Mouse (Mus musculus) pancreas, adult 10 weeks (tissue): Measurements from ENCODE around the gene Fam216b. TPM values are rescaled to one million over a fixed set of nuclear protein-coding genes. Genes with fewer than 3 reads are reported as not detected.

ENCODE experiments used
- polyA plus RNA-seq: library from polyadenylated mRNA; stranded (reverse); fragments of 350-450 nt; fragmentation: Illumina TruSeq; extraction: RNeasy Lipid Tissue Mini Kit (QIAGEN cat#74804); gene quantifications from one replicate; pipeline ENCODE4 v1.2.3, GENCODE M21; 2015; ENCODE audit warnings: low read depth, low replicate concordance; ENCODE audit not compliant: insufficient read depth

Fam216b gene
- polyA plus RNA-seq: not detected

GRCm38 (mm10) chr14:78088907-78089306 is at the start of gene Fam216b:
Gene Fam216b (minus strand): TSS chr14:78089007.

Other genes with a start within 250 kb of the Fam216b start
- 17.4 TPM for gene Dnajc15, start 213.9 kb downstream of the Fam216b start, polyA plus RNA-seq
- 1.5 TPM for gene Epsti1, start 184.8 kb downstream of the Fam216b start, polyA plus RNA-seq
- gene Tnfsf11, start 219.0 kb upstream of the Fam216b start, polyA plus RNA-seq: not detected